Mouse (Mus musculus): Measurements from ENCODE around the gene Bloc1s1. TPM values are rescaled to one million over a fixed set of nuclear protein-coding genes. Genes with fewer than 3 reads are reported as not detected.
A peak's percentile ranks its signal among the peaks of the same experiment; 100 is the strongest.

Bloc1s1 gene
- total and polyA plus RNA-seq, 3 experiments: 45.1 to 70.6 TPM; not detected in 1

DNA sequence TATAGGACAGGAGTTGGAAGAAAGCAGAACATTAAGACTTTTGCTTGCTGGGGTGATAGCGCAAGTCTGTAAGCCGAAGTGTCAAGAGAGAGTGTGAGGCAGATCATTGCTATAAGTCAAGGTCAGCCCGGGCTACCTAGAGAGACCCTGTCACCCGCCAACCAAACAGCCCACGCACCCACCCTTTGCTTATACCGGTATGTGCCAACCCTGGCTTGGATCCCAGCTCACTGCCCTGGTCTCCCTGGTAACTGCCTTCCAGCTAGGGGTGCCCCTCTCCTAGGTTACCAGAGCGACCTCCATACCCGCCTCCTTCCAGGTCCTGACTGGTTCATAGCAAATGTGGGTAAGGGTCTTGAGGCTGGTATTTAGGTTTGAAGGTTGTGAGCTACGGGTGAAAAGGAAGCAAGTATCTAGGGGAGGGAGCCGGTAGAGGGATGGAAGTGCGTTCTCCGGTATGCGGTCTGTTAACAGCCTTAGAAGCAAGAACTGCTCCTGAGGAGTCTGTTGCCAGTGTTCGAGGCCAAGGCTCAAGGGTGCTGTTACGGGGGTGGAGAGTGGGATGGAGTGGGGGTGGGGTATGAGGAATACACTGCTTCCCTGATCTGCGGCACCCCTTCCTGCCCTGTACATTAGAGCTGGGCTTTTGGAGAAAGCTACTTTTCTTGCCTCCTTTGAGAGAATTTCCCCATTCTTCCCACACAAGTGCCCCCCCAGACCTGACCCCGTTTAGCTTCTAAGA lies 27.7 kb downstream of the Bloc1s1 start:
- Histone ChIP-seq H3K9ac (ENCODE audit: control insufficient read depth, low read depth, low read length, poor library complexity, severe bottlenecking) (peak overlapping the region; percentile 12), H3K79me2 (ENCODE audit: control insufficient read depth, insufficient read depth, low read length, poor library complexity) (no peaks in the 10 kb centered on the region; the same call in 1 of the 2 replicates)

DNA sequence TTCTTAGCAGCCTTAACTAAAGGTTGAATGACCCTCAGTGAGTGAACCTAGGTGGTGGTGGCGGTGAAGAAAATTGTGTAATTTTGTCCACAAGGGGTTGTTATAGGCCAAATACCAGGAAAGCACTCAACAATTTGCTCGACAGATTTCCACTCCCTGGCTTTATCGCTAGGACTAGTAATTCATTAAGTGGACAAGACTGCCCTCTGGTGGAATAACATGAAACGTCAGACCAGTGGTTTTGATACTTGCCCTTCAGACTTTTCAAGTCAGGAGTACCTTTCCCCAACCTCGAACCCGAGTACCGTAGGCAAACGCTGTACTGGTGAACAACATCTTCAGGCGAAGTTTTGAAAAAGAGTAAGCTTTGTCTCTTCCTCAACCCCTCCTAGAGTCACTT lies 28.4 kb downstream of the Bloc1s1 start:
- H3K27ac ChIP-seq (ENCODE audit: control insufficient read depth, low read depth, low read length): no peak overlapping the region
- DNase-seq (ENCODE audit: low read depth, low spot score): peak; percentile 93
- no peaks in the 10 kb centered on the region for H3K27me3 ChIP-seq (ENCODE audit: control insufficient read depth in 1 of 2, insufficient read depth in 2 of 2, low read length in 2 of 2)
- H3K36me3 ChIP-seq (ENCODE audit: control insufficient read depth in 1 of 2, insufficient read depth in 2 of 2, low read length in 2 of 2): peaks cover 0 to 4% of the 10 kb centered on the region in 2 experiments; a peak in 2 of 4 replicates
- H3K9me3 ChIP-seq (replicated peaks; ENCODE audit: insufficient read depth, low read length): no peaks in the 10 kb centered on the region
- TF ChIP-seq SIN3A (IDR thresholded peaks at IDR 0.05; ENCODE audit: low read length) (peak; percentile 78), CHD2 (IDR thresholded peaks at IDR 0.05; ENCODE audit: low read length) (no peak), NELFE (IDR thresholded peaks at IDR 0.05; ENCODE audit: low read depth, low read length) (no peak), JUND (IDR thresholded peaks at IDR 0.05; ENCODE audit: low read depth, low read length) (0 out of 2 replicates have a peak, but pooled peaks have one; percentile 35), E2F4 (IDR thresholded peaks at IDR 0.05; ENCODE audit: borderline replicate concordance, low read depth, low read length) (no peak), GATA1 (IDR thresholded peaks at IDR 0.05; ENCODE audit: low read depth, low read length) (peak; percentile 59), USF1 (IDR thresholded peaks at IDR 0.05; ENCODE audit: low read depth, low read length) (no peak), SMC3 (IDR thresholded peaks at IDR 0.05; ENCODE audit: low read depth, low read length) (peak; percentile 90), TAL1 (IDR thresholded peaks at IDR 0.05; ENCODE audit: low read length) (no peak), MAZ (IDR thresholded peaks at IDR 0.05; ENCODE audit: low read depth, low read length) (no peak), ZNF384 (IDR thresholded peaks at IDR 0.05; ENCODE audit: low read depth, low read length) (peak; percentile 52; the same call in 1 of the 2 replicates), TCF12 (IDR thresholded peaks at IDR 0.05; ENCODE audit: low read depth, low read length) (no peak), NRF1 (IDR thresholded peaks at IDR 0.05; ENCODE audit: insufficient read depth, low read depth, low read length, poor library complexity, severe bottlenecking) (no peak), EP300 (IDR thresholded peaks at IDR 0.05; ENCODE audit: low read depth in 1 of 2, low read length in 2 of 2) (no peak), RAD21 (IDR thresholded peaks at IDR 0.05; ENCODE audit: low read depth, low read length) (peak; percentile 98), MXI1 (IDR thresholded peaks at IDR 0.05; ENCODE audit: low read depth, low read length) (no peak), ZKSCAN1 (IDR thresholded peaks at IDR 0.05; ENCODE audit: low read depth, low read length) (no peak), CTCF (IDR thresholded peaks at IDR 0.05 in 2 of 3, conservative IDR thresholded peaks at IDR 0.05 in 1 of 3; ENCODE audit: control insufficient read depth in 1 of 3, insufficient read depth in 1 of 3, low read depth in 2 of 3, low read length in 3 of 3, poor library complexity in 1 of 3, severe bottlenecking in 1 of 3) (peak; percentile 38 to 94 (median 78); a peak in 5 of 6 replicates), HCFC1 (IDR thresholded peaks at IDR 0.05; ENCODE audit: low read depth, low read length) (no peak), POLR2AphosphoS2 (IDR thresholded peaks at IDR 0.05; ENCODE audit: low read length) (no peak), MYB (IDR thresholded peaks at IDR 0.05; ENCODE audit: low read depth, low read length) (no peak), ELF1 (IDR thresholded peaks at IDR 0.05; ENCODE audit: low read depth, low read length) (0 out of 2 replicates have a peak, but pooled peaks have one; percentile 26), ZC3H11A (IDR thresholded peaks at IDR 0.05; ENCODE audit: low read depth, low read length) (peak; percentile 90)
- peaks cover 0 to 9% of the 10 kb centered on the region in 2 experiments; a peak in 2 of 4 replicates for H3K4me1 ChIP-seq (ENCODE audit: control insufficient read depth in 1 of 2, insufficient read depth in 2 of 2, low read length in 2 of 2)
- H3K9ac ChIP-seq (ENCODE audit: control insufficient read depth, low read depth, low read length, poor library complexity, severe bottlenecking): peak overlapping the region; percentile 20
- peak overlapping the region; percentile 41 to 57 for H3K4me3 ChIP-seq (ENCODE audit: control insufficient read depth in 1 of 2, insufficient read depth in 1 of 2, low read depth in 2 of 2, low read length in 2 of 2)
- peaks cover under 1% of the 10 kb centered on the region; the same call in 1 of the 2 replicates for H3K79me2 ChIP-seq (ENCODE audit: control insufficient read depth, insufficient read depth, low read length, poor library complexity)

More for the DNA sequence above, 27.7 kb downstream of the Bloc1s1 start:
- 0 out of 4 replicates have a peak, but pooled peaks cover 0 to 3% of the 10 kb centered on the region in 2 experiments for H3K36me3 ChIP-seq (ENCODE audit: control insufficient read depth in 1 of 2, insufficient read depth in 2 of 2, low read length in 2 of 2)
- H3K27ac ChIP-seq (ENCODE audit: control insufficient read depth, low read depth, low read length): no peak overlapping the region
- TF ChIP-seq MAFK (IDR thresholded peaks at IDR 0.05; ENCODE audit: borderline replicate concordance, low read depth, low read length) (no peak), E2F4 (IDR thresholded peaks at IDR 0.05; ENCODE audit: borderline replicate concordance, low read depth, low read length) (no peak), ZNF384 (IDR thresholded peaks at IDR 0.05; ENCODE audit: low read depth, low read length) (no peak), ZKSCAN1 (IDR thresholded peaks at IDR 0.05; ENCODE audit: low read depth, low read length) (no peak), RAD21 (IDR thresholded peaks at IDR 0.05; ENCODE audit: low read depth, low read length) (no peak), HCFC1 (IDR thresholded peaks at IDR 0.05; ENCODE audit: low read depth, low read length) (no peak), POLR2AphosphoS2 (IDR thresholded peaks at IDR 0.05; ENCODE audit: low read length) (no peak), ETS1 (IDR thresholded peaks at IDR 0.05; ENCODE audit: low read depth, low read length) (no peak), ELF1 (IDR thresholded peaks at IDR 0.05; ENCODE audit: low read depth, low read length) (no peak), GABPA (IDR thresholded peaks at IDR 0.05; ENCODE audit: low read depth, low read length) (no peak), TBP (IDR thresholded peaks at IDR 0.05; ENCODE audit: low read depth, low read length) (no peak), MYC (IDR thresholded peaks at IDR 0.05; ENCODE audit: low read depth, low read length) (no peak), JUND (IDR thresholded peaks at IDR 0.05; ENCODE audit: low read depth, low read length) (no peak), MYB (IDR thresholded peaks at IDR 0.05; ENCODE audit: low read depth, low read length) (no peak), CHD2 (IDR thresholded peaks at IDR 0.05; ENCODE audit: low read length) (no peak), MAX (IDR thresholded peaks at IDR 0.05; ENCODE audit: low read length) (no peak), BHLHE40 (IDR thresholded peaks at IDR 0.05; ENCODE audit: borderline replicate concordance, low read depth, low read length) (no peak)
- no peaks in the 10 kb centered on the region for H3K9me3 ChIP-seq (replicated peaks; ENCODE audit: insufficient read depth, low read length)
- no peaks in the 10 kb centered on the region for H3K27me3 ChIP-seq (ENCODE audit: control insufficient read depth in 1 of 2, insufficient read depth in 2 of 2, low read length in 2 of 2)
- peak overlapping the region; percentile 41 to 57 for H3K4me3 ChIP-seq (ENCODE audit: control insufficient read depth in 1 of 2, insufficient read depth in 1 of 2, low read depth in 2 of 2, low read length in 2 of 2)
- DNase-seq (ENCODE audit: low read depth, low spot score): no peak
- H3K4me1 ChIP-seq (ENCODE audit: control insufficient read depth in 1 of 2, insufficient read depth in 2 of 2, low read length in 2 of 2): peaks cover 4 to 13% of the 10 kb centered on the region in 2 experiments
